Mouse (Mus musculus): ENCODE results near the gene Ak8. TPM values are rescaled to one million over a fixed set of nuclear protein-coding genes. Genes with fewer than 3 reads are reported as not detected.

The Ak8 gene
- total and polyA plus RNA-seq, 3 experiments = 1.5 to 2.6 TPM; not detected in 1

DNA sequence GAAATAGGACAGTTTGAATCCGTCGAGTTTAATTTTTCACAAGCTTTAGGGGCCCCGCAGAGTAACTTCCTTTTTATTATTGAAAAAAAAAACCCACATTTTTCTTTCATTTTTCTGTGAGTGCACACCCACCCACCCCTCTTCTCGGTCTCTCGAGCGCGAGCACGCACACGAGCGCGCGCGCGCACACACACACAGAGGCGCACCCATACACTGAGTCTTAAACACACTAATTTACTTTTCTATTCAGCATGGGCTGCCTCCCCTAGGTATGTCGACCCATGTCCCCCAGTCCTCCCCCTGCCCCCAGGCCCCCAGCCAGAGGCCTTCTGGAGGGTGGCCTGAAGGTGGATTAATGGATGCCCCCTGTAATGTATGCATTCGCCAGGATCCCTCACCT lies 51.7 kb downstream of the Ak8 start:
- no peak overlapping the region for H3K9ac ChIP-seq (ENCODE audit: control insufficient read depth, low read depth, low read length, poor library complexity, severe bottlenecking)
- no peak for TF ChIP-seq TBP (IDR thresholded peaks at IDR 0.05; ENCODE audit: low read depth, low read length)
- DNase-seq (ENCODE audit: low read depth, low spot score) = no peak
- no peak overlapping the region for H3K27ac ChIP-seq (ENCODE audit: control insufficient read depth, low read depth, low read length)
- H3K4me3 ChIP-seq (ENCODE audit: control insufficient read depth in 1 of 2, insufficient read depth in 1 of 2, low read depth in 2 of 2, low read length in 2 of 2) = no peak overlapping the region
- peaks cover 0 to 5% of the 10 kb centered on the region in 2 experiments; a peak in 2 of 4 replicates for H3K36me3 ChIP-seq (ENCODE audit: control insufficient read depth in 1 of 2, insufficient read depth in 2 of 2, low read length in 2 of 2)
- peaks cover 0 to 6% of the 10 kb centered on the region in 2 experiments; a peak in 1 of 4 replicates for H3K4me1 ChIP-seq (ENCODE audit: control insufficient read depth in 1 of 2, insufficient read depth in 2 of 2, low read length in 2 of 2)
- no peaks in the 10 kb centered on the region for H3K79me2 ChIP-seq (ENCODE audit: control insufficient read depth, insufficient read depth, low read length, poor library complexity)
- no peaks in the 10 kb centered on the region for H3K9me3 ChIP-seq (replicated peaks; ENCODE audit: insufficient read depth, low read length)
- no peaks in the 10 kb centered on the region for H3K27me3 ChIP-seq (ENCODE audit: control insufficient read depth in 1 of 2, insufficient read depth in 2 of 2, low read length in 2 of 2)

DNA sequence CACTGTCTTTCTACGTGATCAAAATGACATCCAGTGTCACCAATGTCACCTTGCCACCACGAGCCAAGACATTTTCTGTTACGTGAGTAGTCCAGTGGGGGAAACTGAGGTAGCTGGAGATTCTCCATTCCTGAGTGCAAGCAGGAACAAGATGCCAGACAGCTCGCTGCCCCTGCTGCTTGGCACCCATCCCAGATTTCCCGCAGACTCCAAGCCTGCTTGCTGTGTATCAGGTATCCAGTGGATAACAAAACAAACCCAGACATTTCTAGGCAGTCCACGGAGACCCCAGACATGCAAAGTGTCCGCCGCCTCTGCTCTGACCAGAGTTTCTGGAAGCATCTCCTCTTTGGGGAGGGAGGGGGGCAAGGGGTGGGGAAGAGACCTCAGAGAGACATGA lies 52.4 kb downstream of the Ak8 start:
- Histone ChIP-seq H3K9me3 (replicated peaks; ENCODE audit: insufficient read depth, low read length) (no peaks in the 10 kb centered on the region), H3K79me2 (ENCODE audit: control insufficient read depth, insufficient read depth, low read length, poor library complexity) (no peaks in the 10 kb centered on the region), H3K4me3 (ENCODE audit: control insufficient read depth in 1 of 2, insufficient read depth in 1 of 2, low read depth in 2 of 2, low read length in 2 of 2) (no peak overlapping the region), H3K9ac (ENCODE audit: control insufficient read depth, low read depth, low read length, poor library complexity, severe bottlenecking) (no peak overlapping the region), H3K27me3 (ENCODE audit: control insufficient read depth in 1 of 2, insufficient read depth in 2 of 2, low read length in 2 of 2) (no peaks in the 10 kb centered on the region), H3K27ac (ENCODE audit: control insufficient read depth, low read depth, low read length) (no peak overlapping the region), H3K4me1 (ENCODE audit: control insufficient read depth in 1 of 2, insufficient read depth in 2 of 2, low read length in 2 of 2) (peaks cover 0 to 10% of the 10 kb centered on the region in 2 experiments; a peak in 2 of 4 replicates), H3K36me3 (ENCODE audit: control insufficient read depth in 1 of 2, insufficient read depth in 2 of 2, low read length in 2 of 2) (peaks cover 0 to 5% of the 10 kb centered on the region in 2 experiments; a peak in 2 of 4 replicates)
- TF ChIP-seq MAX (IDR thresholded peaks at IDR 0.05; ENCODE audit: low read length) = no peak
- TF ChIP-seq ZC3H11A (IDR thresholded peaks at IDR 0.05; ENCODE audit: low read depth, low read length) = no peak
- TF ChIP-seq MYC (IDR thresholded peaks at IDR 0.05; ENCODE audit: low read depth, low read length) = no peak
- no peak for TF ChIP-seq BHLHE40 (IDR thresholded peaks at IDR 0.05; ENCODE audit: borderline replicate concordance, low read depth, low read length)
- no peak for TF ChIP-seq HCFC1 (IDR thresholded peaks at IDR 0.05; ENCODE audit: low read depth, low read length)
- no peak for TF ChIP-seq MEF2A (IDR thresholded peaks at IDR 0.05; ENCODE audit: extremely low read depth, insufficient replicate concordance, low read depth, low read length, poor library complexity, severe bottlenecking)
- no peak for DNase-seq (ENCODE audit: low read depth, low spot score)

DNA sequence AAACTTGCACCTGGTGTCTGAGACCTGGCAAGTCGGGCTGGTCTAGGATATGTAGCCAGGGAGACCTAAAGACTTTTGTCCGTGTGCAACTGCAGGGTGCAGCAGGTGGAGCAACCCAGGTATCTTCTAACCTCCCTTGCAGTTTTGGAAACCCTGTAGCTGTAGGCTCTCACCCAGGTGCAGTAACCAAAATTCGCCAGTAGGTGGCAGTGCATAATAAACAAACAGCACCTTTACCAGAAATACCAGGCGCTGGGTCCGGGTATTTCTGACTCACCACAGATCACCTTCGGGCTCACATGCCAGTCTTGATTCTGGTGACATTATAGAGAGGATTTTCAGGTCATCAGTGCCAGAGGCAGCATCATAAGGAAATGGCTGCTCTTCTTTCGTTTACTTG lies 55.5 kb downstream of the Ak8 start:
- Histone ChIP-seq H3K4me1 (ENCODE audit: control insufficient read depth in 1 of 2, insufficient read depth in 2 of 2, low read length in 2 of 2) (peaks cover 0 to 12% of the 10 kb centered on the region in 2 experiments; a peak in 2 of 4 replicates), H3K9me3 (replicated peaks; ENCODE audit: insufficient read depth, low read length) (no peaks in the 10 kb centered on the region), H3K79me2 (ENCODE audit: control insufficient read depth, insufficient read depth, low read length, poor library complexity) (no peaks in the 10 kb centered on the region), H3K27me3 (ENCODE audit: control insufficient read depth in 1 of 2, insufficient read depth in 2 of 2, low read length in 2 of 2) (no peaks in the 10 kb centered on the region), H3K36me3 (ENCODE audit: control insufficient read depth in 1 of 2, insufficient read depth in 2 of 2, low read length in 2 of 2) (peaks cover 0 to 5% of the 10 kb centered on the region in 2 experiments; a peak in 2 of 4 replicates), H3K9ac (ENCODE audit: control insufficient read depth, low read depth, low read length, poor library complexity, severe bottlenecking) (peak overlapping the region; percentile 53), H3K4me3 (ENCODE audit: control insufficient read depth in 1 of 2, insufficient read depth in 1 of 2, low read depth in 2 of 2, low read length in 2 of 2) (peak overlapping the region; percentile 13 to 42; a peak in 3 of 4 replicates), H3K27ac (ENCODE audit: control insufficient read depth, low read depth, low read length) (no peak overlapping the region)
- DNase-seq (ENCODE audit: low read depth, low spot score) = peak; percentile 87
- no peak for TF ChIP-seq ZNF384 (IDR thresholded peaks at IDR 0.05; ENCODE audit: low read depth, low read length)
- no peak for TF ChIP-seq SIN3A (IDR thresholded peaks at IDR 0.05; ENCODE audit: low read length)
- TF ChIP-seq KAT2A (conservative IDR thresholded peaks at IDR 0.05; ENCODE audit: low read depth, low read length) = no peak
- 0 out of 2 replicates have a peak, but pooled peaks have one; percentile 21 for TF ChIP-seq MXI1 (IDR thresholded peaks at IDR 0.05; ENCODE audit: low read depth, low read length)
- TF ChIP-seq SMC3 (IDR thresholded peaks at IDR 0.05; ENCODE audit: low read depth, low read length) = peak; percentile 90
- no peak for TF ChIP-seq RCOR1 (IDR thresholded peaks at IDR 0.05; ENCODE audit: low read depth, low read length)
- no peak for TF ChIP-seq POLR2AphosphoS2 (IDR thresholded peaks at IDR 0.05; ENCODE audit: low read length)
- no peak for TF ChIP-seq ZMIZ1 (IDR thresholded peaks at IDR 0.05; ENCODE audit: low read depth, low read length)
- no peak for TF ChIP-seq TCF12 (IDR thresholded peaks at IDR 0.05; ENCODE audit: low read depth, low read length)
- no peak for TF ChIP-seq NELFE (IDR thresholded peaks at IDR 0.05; ENCODE audit: low read depth, low read length)
- TF ChIP-seq MYC (IDR thresholded peaks at IDR 0.05; ENCODE audit: low read depth, low read length) = no peak
- TF ChIP-seq ZKSCAN1 (IDR thresholded peaks at IDR 0.05; ENCODE audit: low read depth, low read length) = no peak
- TF ChIP-seq ZC3H11A (IDR thresholded peaks at IDR 0.05; ENCODE audit: low read depth, low read length) = peak; percentile 93
- no peak for TF ChIP-seq USF2 (IDR thresholded peaks at IDR 0.05; ENCODE audit: borderline replicate concordance in 1 of 2, insufficient read depth in 1 of 2, low read depth in 1 of 2, low read length in 2 of 2)
- no peak for TF ChIP-seq USF1 (IDR thresholded peaks at IDR 0.05; ENCODE audit: low read depth, low read length)
- TF ChIP-seq MAX (IDR thresholded peaks at IDR 0.05; ENCODE audit: low read length) = no peak
- no peak for TF ChIP-seq UBTF (IDR thresholded peaks at IDR 0.05; ENCODE audit: borderline replicate concordance, insufficient read depth, low read depth, low read length)
- TF ChIP-seq E2F4 (IDR thresholded peaks at IDR 0.05; ENCODE audit: borderline replicate concordance, low read depth, low read length) = no peak
- TF ChIP-seq POLR2A (IDR thresholded peaks at IDR 0.05; ENCODE audit: control insufficient read depth in 1 of 2, insufficient read depth in 1 of 2, low read depth in 1 of 2, low read length in 2 of 2, poor library complexity in 1 of 2) = no peak
- TF ChIP-seq MAZ (IDR thresholded peaks at IDR 0.05; ENCODE audit: low read depth, low read length) = no peak
- no peak for TF ChIP-seq TBP (IDR thresholded peaks at IDR 0.05; ENCODE audit: low read depth, low read length)
- TF ChIP-seq NRF1 (IDR thresholded peaks at IDR 0.05; ENCODE audit: insufficient read depth, low read depth, low read length, poor library complexity, severe bottlenecking) = no peak
